Mouse (Mus musculus) MEL (cell line): ENCODE data around the gene Stim1. TPM values are rescaled to one million over a fixed set of nuclear protein-coding genes. Genes with fewer than 3 reads are reported as not detected.

Experiments
- DNase-seq: peaks from one replicate; pipeline ENCODE4 v3.0.0; 2011; ENCODE audit warnings: low read depth, low spot score
- H3K27ac ChIP-seq: 2 replicates; pipeline ENCODE4 v1.5.1; 2012; ENCODE audit warnings: low read depth, mild to moderate bottlenecking, control low read depth, low read length, moderate library complexity; ENCODE audit not compliant: control insufficient read depth
- H3K27me3 ChIP-seq, 2 experiments: fragments of 150-350 bp in 1 of 2; sonication (generic) in 1 of 2; 2 replicates each; pipeline ENCODE4 v1.6.1; 2012; ENCODE audit warnings: low read length in 2 of 2, mild to moderate bottlenecking in 2 of 2, improper control_type of control experiment in 1 of 2, moderate library complexity in 1 of 2; ENCODE audit not compliant: insufficient read depth in 2 of 2, control insufficient read depth in 1 of 2
- H3K36me3 ChIP-seq, 2 experiments: 2 replicates each; pipeline ENCODE4 v1.6.1; 2012 to 2014; ENCODE audit warnings: low read length in 2 of 2, improper control_type of control experiment in 1 of 2, inconsistent platforms in 1 of 2, mild to moderate bottlenecking in 1 of 2; ENCODE audit not compliant: insufficient read depth in 2 of 2, control insufficient read depth in 1 of 2
- H3K4me1 ChIP-seq, 2 experiments: fragments of 150-350 bp in 1 of 2; sonication (generic) in 1 of 2; 2 replicates each; pipeline ENCODE4 v1.6.1; 2012; ENCODE audit warnings: low read length in 2 of 2, improper control_type of control experiment in 1 of 2, mild to moderate bottlenecking in 1 of 2; ENCODE audit not compliant: insufficient read depth in 2 of 2, control insufficient read depth in 1 of 2
- H3K4me3 ChIP-seq, 2 experiments: fragments of 150-350 bp in 1 of 2; sonication (generic) in 1 of 2; 2 replicates each; pipeline ENCODE4 v1.5.1; 2012; ENCODE audit warnings: low read depth in 2 of 2, low read length in 2 of 2, mild to moderate bottlenecking in 2 of 2, moderate library complexity in 2 of 2, control low read depth in 1 of 2, improper control_type of control experiment in 1 of 2; ENCODE audit not compliant: control insufficient read depth in 1 of 2, insufficient read depth in 1 of 2
- H3K79me2 ChIP-seq: 2 replicates; pipeline ENCODE4 v1.6.1; 2012; ENCODE audit warnings: mild to moderate bottlenecking, low read length, moderate library complexity; ENCODE audit not compliant: control insufficient read depth, poor library complexity, insufficient read depth
- H3K9ac ChIP-seq: 2 replicates; pipeline ENCODE4 v1.6.1; 2012; ENCODE audit warnings: low read depth, mild to moderate bottlenecking, control low read depth, low read length, moderate library complexity; ENCODE audit not compliant: control insufficient read depth, poor library complexity, severe bottlenecking
- H3K9me3 ChIP-seq: fragments of 150-350 bp; sonication (generic); replicated peaks from 2 replicates; pipeline ENCODE4 v1.6.1; 2012; ENCODE audit warnings: mild to moderate bottlenecking, low read length, improper control_type of control experiment, moderate library complexity; ENCODE audit not compliant: insufficient read depth
- BHLHE40 ChIP-seq: IDR thresholded peaks from 2 replicates; pipeline ENCODE4 v1.6.1; 2012; ENCODE audit warnings: low read depth, mild to moderate bottlenecking, inconsistent platforms, low read length, improper control_type of control experiment, borderline replicate concordance
- CTCF ChIP-seq, 3 experiments: IDR thresholded peaks in 2 of 3; conservative IDR thresholded peaks in 1 of 3; 2 replicates each; pipeline ENCODE4 v1.5.1; 2011 to 2012; ENCODE audit warnings: low read length in 3 of 3, low read depth in 2 of 3, mild to moderate bottlenecking in 2 of 3, improper control_type of control experiment in 1 of 3, inconsistent platforms in 1 of 3, mixed read lengths in 1 of 3, moderate library complexity in 1 of 3; ENCODE audit not compliant: control insufficient read depth in 1 of 3, insufficient read depth in 1 of 3, poor library complexity in 1 of 3, severe bottlenecking in 1 of 3
- EP300 ChIP-seq, 2 experiments: IDR thresholded peaks; 2 replicates each; pipeline ENCODE4 v1.6.1; 2011; ENCODE audit warnings: improper control_type of control experiment in 2 of 2, low read length in 2 of 2, low read depth in 1 of 2, mild to moderate bottlenecking in 1 of 2
- GATA1 ChIP-seq: IDR thresholded peaks from 2 replicates; pipeline ENCODE4 v1.6.1; 2011; ENCODE audit warnings: low read depth, low read length, improper control_type of control experiment
- HCFC1 ChIP-seq: IDR thresholded peaks from 2 replicates; pipeline ENCODE4 v1.6.1; 2012; ENCODE audit warnings: low read depth, mild to moderate bottlenecking, inconsistent platforms, low read length, improper control_type of control experiment, moderate library complexity
- KAT2A ChIP-seq: conservative IDR thresholded peaks from 2 replicates; pipeline ENCODE4 v1.6.1; 2012; ENCODE audit warnings: low read depth, low read length, improper control_type of control experiment, inconsistent platforms
- MAX ChIP-seq: IDR thresholded peaks from 2 replicates; pipeline ENCODE4 v1.6.1; 2011; ENCODE audit warnings: low read length, improper control_type of control experiment
- MAZ ChIP-seq: IDR thresholded peaks from 2 replicates; pipeline ENCODE4 v1.6.1; 2012; ENCODE audit warnings: low read depth, mild to moderate bottlenecking, inconsistent platforms, low read length, improper control_type of control experiment
- MXI1 ChIP-seq: IDR thresholded peaks from 2 replicates; pipeline ENCODE4 v1.6.1; 2011; ENCODE audit warnings: mild to moderate bottlenecking, low read depth, low read length, improper control_type of control experiment
- MYC ChIP-seq: IDR thresholded peaks from 2 replicates; pipeline ENCODE4 v1.6.1; 2011; ENCODE audit warnings: low read depth, mild to moderate bottlenecking, low read length, improper control_type of control experiment, moderate library complexity
- NELFE ChIP-seq: IDR thresholded peaks from 2 replicates; pipeline ENCODE4 v1.6.1; 2011; ENCODE audit warnings: low read depth, low read length, improper control_type of control experiment
- POLR2A ChIP-seq, 2 experiments: IDR thresholded peaks; 2 replicates each; pipeline ENCODE4 v1.6.1; 2011 to 2012; ENCODE audit warnings: low read length in 2 of 2, mild to moderate bottlenecking in 2 of 2, control low read depth in 1 of 2, improper control_type of control experiment in 1 of 2, low read depth in 1 of 2, moderate library complexity in 1 of 2; ENCODE audit not compliant: control insufficient read depth in 1 of 2, insufficient read depth in 1 of 2, poor library complexity in 1 of 2
- SIN3A ChIP-seq: IDR thresholded peaks from 2 replicates; pipeline ENCODE4 v1.6.1; 2012; ENCODE audit warnings: low read length, improper control_type of control experiment, inconsistent platforms
- SMC3 ChIP-seq: IDR thresholded peaks from 2 replicates; pipeline ENCODE4 v1.6.1; 2011; ENCODE audit warnings: low read depth, low read length, improper control_type of control experiment
- TAL1 ChIP-seq: IDR thresholded peaks from 2 replicates; pipeline ENCODE4 v1.6.1; 2012; ENCODE audit warnings: mild to moderate bottlenecking, inconsistent platforms, low read length, moderate library complexity, mixed read lengths
- TCF12 ChIP-seq: IDR thresholded peaks from 2 replicates; pipeline ENCODE4 v1.6.1; 2014; ENCODE audit warnings: low read depth, mild to moderate bottlenecking, inconsistent platforms, low read length, improper control_type of control experiment, moderate library complexity
- USF1 ChIP-seq: IDR thresholded peaks from 2 replicates; pipeline ENCODE4 v1.6.1; 2014; ENCODE audit warnings: low read depth, mild to moderate bottlenecking, inconsistent platforms, low read length, improper control_type of control experiment, moderate library complexity
- USF2 ChIP-seq, 2 experiments: IDR thresholded peaks; 2 replicates each; pipeline ENCODE4 v1.6.1; 2011 to 2012; ENCODE audit warnings: improper control_type of control experiment in 2 of 2, low read length in 2 of 2, borderline replicate concordance in 1 of 2, inconsistent platforms in 1 of 2, low read depth in 1 of 2, mild to moderate bottlenecking in 1 of 2; ENCODE audit not compliant: insufficient read depth in 1 of 2
- ZC3H11A ChIP-seq: IDR thresholded peaks from 2 replicates; pipeline ENCODE4 v1.6.1; 2012; ENCODE audit warnings: low read depth, mild to moderate bottlenecking, inconsistent platforms, low read length, improper control_type of control experiment
- ZKSCAN1 ChIP-seq: IDR thresholded peaks from 2 replicates; pipeline ENCODE4 v1.6.1; 2012; ENCODE audit warnings: low read depth, mild to moderate bottlenecking, inconsistent platforms, low read length, improper control_type of control experiment, moderate library complexity
- ZNF384 ChIP-seq: IDR thresholded peaks from 2 replicates; pipeline ENCODE4 v1.6.1; 2012; ENCODE audit warnings: low read depth, mild to moderate bottlenecking, inconsistent platforms, low read length, improper control_type of control experiment
- polyA plus RNA-seq, 2 experiments: library from polyadenylated mRNA; stranded (reverse) in 1 of 2; unstranded in 1 of 2; fragments of >175 nt in 1 of 2; fragments of >200 nt in 1 of 2; gene quantifications; 2 replicates each; pipeline versions ENCODE4 v1.2.1 to v1.2.4; 2012; ENCODE audit warnings: low replicate concordance in 2 of 2, low read depth in 1 of 2; ENCODE audit not compliant: insufficient read length in 2 of 2, insufficient read depth in 1 of 2, missing spikeins in 1 of 2
- total RNA-seq: library from RNA; depleted of rRNA; stranded (reverse); fragments of 300-350 nt; gene quantifications from 2 replicates; pipeline ENCODE4 v1.2.3, GENCODE M21; 2012

The Stim1 gene
- total and polyA plus RNA-seq, 3 experiments = 26.1 to 65.0 TPM; not detected in 1

DNA sequence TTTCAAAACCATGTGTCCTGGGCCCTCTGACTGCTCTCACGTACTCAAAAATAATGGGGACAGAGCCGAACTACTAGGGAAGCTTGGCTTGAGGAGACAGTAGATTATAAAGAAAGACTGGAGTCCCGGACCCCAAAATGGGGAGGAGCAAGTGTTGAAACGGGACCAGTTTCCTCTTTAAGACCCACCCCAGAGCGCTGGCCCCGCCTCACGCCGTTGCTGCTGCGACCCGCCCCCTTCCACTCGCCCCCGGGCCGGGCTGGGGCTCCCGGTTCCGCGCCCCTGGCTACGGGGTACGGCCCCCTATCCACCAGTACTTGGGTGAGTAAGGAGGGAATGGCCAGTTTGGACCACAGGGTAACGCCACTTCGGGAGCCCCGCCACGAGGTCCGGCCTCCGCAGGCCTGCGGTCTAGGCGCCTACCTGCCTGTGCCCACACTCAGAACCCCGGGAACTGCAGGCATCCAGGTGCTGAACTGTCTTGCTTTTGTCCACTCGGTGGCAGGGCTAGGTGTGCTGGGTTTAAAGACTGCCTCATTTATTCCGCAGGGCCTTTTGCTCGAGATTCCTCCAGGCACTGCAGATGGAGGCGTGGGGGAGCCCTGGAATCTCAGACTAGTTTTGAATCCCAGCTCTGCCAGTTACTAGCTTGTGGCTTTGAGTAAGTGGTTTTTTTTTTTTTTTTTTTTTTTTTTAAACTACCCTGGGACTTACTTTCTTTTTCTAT lies 44.6 kb upstream of the Stim1 start:
- peak overlapping the region; percentile 89 for H3K9ac ChIP-seq
- peaks cover 0 to 9% of the 10 kb centered on the region in 2 experiments; a peak in 2 of 4 replicates for H3K4me1 ChIP-seq
- peak; percentile 77 for TF ChIP-seq ZNF384
- no peak for TF ChIP-seq TAL1
- TF ChIP-seq MXI1 = peak; percentile 46; the same call in 1 of the 2 replicates
- TF ChIP-seq POLR2A (IDR thresholded peaks at IDR 0.05; ENCODE audit: control insufficient read depth in 1 of 2, insufficient read depth in 1 of 2, low read depth in 1 of 2, low read length in 2 of 2, poor library complexity in 1 of 2) = peak; percentile 50; a peak in 3 of 4 replicates
- no peak for TF ChIP-seq USF1
- TF ChIP-seq KAT2A = no peak
- TF ChIP-seq USF2 (IDR thresholded peaks at IDR 0.05; ENCODE audit: borderline replicate concordance in 1 of 2, insufficient read depth in 1 of 2, low read depth in 1 of 2, low read length in 2 of 2) = no peak
- TF ChIP-seq HCFC1 = no peak; the same call in 1 of the 2 replicates
- peak; percentile 2; the same call in 1 of the 2 replicates for TF ChIP-seq MAX
- TF ChIP-seq BHLHE40 = no peak
- no peak for TF ChIP-seq CTCF (IDR thresholded peaks at IDR 0.05 in 2 of 3, conservative IDR thresholded peaks at IDR 0.05 in 1 of 3; ENCODE audit: control insufficient read depth in 1 of 3, insufficient read depth in 1 of 3, low read depth in 2 of 3, low read length in 3 of 3, poor library complexity in 1 of 3, severe bottlenecking in 1 of 3)
- TF ChIP-seq SMC3 = no peak
- TF ChIP-seq MAZ = peak; percentile 57; the same call in 1 of the 2 replicates
- TF ChIP-seq NELFE = peak; percentile 52
- TF ChIP-seq SIN3A = peak; percentile 34; the same call in 1 of the 2 replicates
- peak overlapping the region; percentile 76 for H3K27ac ChIP-seq
- H3K9me3 ChIP-seq = no peaks in the 10 kb centered on the region
- peaks cover 3% of the 10 kb centered on the region for H3K79me2 ChIP-seq
- H3K27me3 ChIP-seq = no peaks in the 10 kb centered on the region
- H3K36me3 ChIP-seq = peaks cover 0 to 9% of the 10 kb centered on the region in 2 experiments; a peak in 2 of 4 replicates
- DNase-seq = peak; percentile 90
- H3K4me3 ChIP-seq = peak overlapping the region; percentile 87 to 90

GRCm38 (mm10) chr7:102223883-102224738 lies 43.5 kb upstream of the Stim1 start:
- no peaks in the 10 kb centered on the region for H3K27me3 ChIP-seq
- no peaks in the 10 kb centered on the region for H3K9me3 ChIP-seq
- peak overlapping the region; percentile 49 for H3K27ac ChIP-seq
- H3K36me3 ChIP-seq = peaks cover 0 to 9% of the 10 kb centered on the region in 2 experiments; a peak in 2 of 4 replicates
- H3K79me2 ChIP-seq = peaks cover 3% of the 10 kb centered on the region
- peak overlapping the region; percentile 87 to 90; a peak in 3 of 4 replicates for H3K4me3 ChIP-seq
- TF ChIP-seq MYC = peak; percentile 40; the same call in 1 of the 2 replicates
- no peak for TF ChIP-seq GATA1
- TF ChIP-seq MAX = peak; percentile 33
- no peak for TF ChIP-seq ZC3H11A
- TF ChIP-seq ZKSCAN1 = no peak
- peak; percentile 78 for TF ChIP-seq USF1
- no peak for TF ChIP-seq TCF12
- TF ChIP-seq EP300 (IDR thresholded peaks at IDR 0.05; ENCODE audit: low read depth in 1 of 2, low read length in 2 of 2) = 0 out of 4 replicates have a peak, but pooled peaks of 1 of the 2 experiments have one; percentile 12
- no peak for TF ChIP-seq HCFC1
- H3K9ac ChIP-seq = peak overlapping the region; percentile 89
- DNase-seq = peak; percentile 84
- peaks cover 0 to 9% of the 10 kb centered on the region in 2 experiments; a peak in 2 of 4 replicates for H3K4me1 ChIP-seq
